Mouse (Mus musculus) hindbrain, postnatal 0 days (tissue): ENCODE data around the gene Gm21988. TPM values are rescaled to one million over a fixed set of nuclear protein-coding genes. Genes with fewer than 3 reads are reported as not detected.
A peak's percentile ranks its signal among the peaks of the same experiment; 100 is the strongest.

Experiments used
- ATAC-seq: fragments of 200-750 bp; cut with Nextera tagmentation; 2 replicates; pipeline ENCODE4 v1.8.0; 2017; ENCODE audit warnings: mild to moderate bottlenecking, moderate TSS enrichment, moderate library complexity
- DNase-seq: peaks from one replicate; pipeline ENCODE4 v3.0.0-alpha.2; 2015; ENCODE audit warnings: low spot score
- H3K27ac ChIP-seq: fragments of 300-500 bp; sonication (generic); 2 replicates; pipeline ENCODE4 v1.5.1; 2014; ENCODE audit warnings: mild to moderate bottlenecking
- H3K27me3 ChIP-seq: fragments of 300-500 bp; sonication (generic); 2 replicates; pipeline ENCODE4 v1.6.1; 2014; ENCODE audit warnings: low read length, mixed read lengths; ENCODE audit not compliant: insufficient read depth
- H3K36me3 ChIP-seq: fragments of 300-500 bp; sonication (generic); 2 replicates; pipeline ENCODE4 v1.6.1; 2014; ENCODE audit warnings: low read length, mixed read lengths; ENCODE audit not compliant: insufficient read depth
- H3K4me1 ChIP-seq: fragments of 300-500 bp; sonication (generic); 2 replicates; pipeline ENCODE4 v1.6.1; 2014; ENCODE audit warnings: antibody characterized with exemption, low read length, mixed read lengths; ENCODE audit not compliant: insufficient read depth
- H3K4me2 ChIP-seq: fragments of 300-500 bp; sonication (generic); 2 replicates; pipeline ENCODE4 v1.6.1; 2014; ENCODE audit warnings: low read depth, mild to moderate bottlenecking, low read length, moderate library complexity, mixed read lengths
- H3K4me3 ChIP-seq: fragments of 300-500 bp; sonication (generic); 2 replicates; pipeline ENCODE4 v1.5.1; 2014; ENCODE audit warnings: low read length
- H3K9ac ChIP-seq: fragments of 300-500 bp; sonication (generic); replicated peaks from 2 replicates; pipeline ENCODE4 v1.6.1; 2014; ENCODE audit warnings: mild to moderate bottlenecking, low read length, moderate library complexity, mixed read lengths
- H3K9me3 ChIP-seq: fragments of 300-500 bp; sonication (generic); 2 replicates; pipeline ENCODE4 v1.6.1; 2016; ENCODE audit warnings: low read length, mixed read lengths
- CTCF ChIP-seq: IDR thresholded peaks from 2 replicates; pipeline ENCODE4 v1.5.1; 2016; ENCODE audit warnings: antibody characterized with exemption, control low read depth, low read depth
- WGBS: fragments of 180-500 bp; shearing (Covaris S2); extraction: QIAGEN DNeasy Blood & Tissue Kit; methylation state at CpG from one replicate; pipeline ENCODE4 v1.1.7; 2014; 5-methylcytosine and 5-hydroxymethylcytosine counted together
- polyA plus RNA-seq: library from polyadenylated mRNA; unstranded; fragments of >200 nt; fragmentation: Nextera tagmentation; extraction: Ambion mirVana; gene quantifications from 2 replicates; pipeline ENCODE4 v1.2.1, GENCODE M21; 2015
- total RNA-seq: library from RNA; depleted of rRNA; stranded (reverse); fragments of >200 nt; gene quantifications from 2 replicates; pipeline ENCODE4 v1.2.3, GENCODE M21; 2014

Gene Gm21988
- total and polyA plus RNA-seq, 2 experiments from 2014 or later, result 2.8 to 14.2 TPM

- no peak for TF ChIP-seq CTCF
- WGBS, result 55% methylated on average over 2 of the region's 2 CpGs
- Histone ChIP-seq H3K27ac (no peak overlapping the region), H3K9ac (no peak overlapping the region), H3K9me3 (no peaks in the 10 kb centered on the region), H3K36me3 (no peaks in the 10 kb centered on the region), H3K27me3 (no peaks in the 10 kb centered on the region), H3K4me3 (no peak overlapping the region), H3K4me2 (no peak overlapping the region), H3K4me1 (no peaks in the 10 kb centered on the region)
- DNase-seq (no peak), ATAC-seq (no peak)
Measured at GRCm38 (mm10) chr11:70206801-70207200, 32.8 kb downstream of the Gm21988 start.

GRCm38 (mm10) chr11:70201691-70202090 is 37.9 kb downstream of the Gm21988 start:
- TF ChIP-seq CTCF, result peak; percentile 97
- ATAC-seq (no peak), DNase-seq (peak; percentile 93)
- H3K4me2 ChIP-seq, result no peak overlapping the region
- H3K4me1 ChIP-seq, result 0 out of 2 replicates have a peak, but pooled peaks cover 2% of the 10 kb centered on the region
- H3K4me3 ChIP-seq, result no peak overlapping the region
- H3K36me3 ChIP-seq, result no peaks in the 10 kb centered on the region
- 39% methylated on average over 5 of the region's 5 CpGs for WGBS
- no peaks in the 10 kb centered on the region for H3K27me3 ChIP-seq
- no peaks in the 10 kb centered on the region for H3K9me3 ChIP-seq
- H3K27ac ChIP-seq, result no peak overlapping the region
- no peak overlapping the region for H3K9ac ChIP-seq

GRCm38 (mm10) chr11:70200036-70200608 is 39.5 kb downstream of the Gm21988 start:
- TF ChIP-seq CTCF, result no peak
- Histone ChIP-seq H3K9me3 (no peaks in the 10 kb centered on the region), H3K4me2 (no peak overlapping the region), H3K27ac (no peak overlapping the region), H3K9ac (no peak overlapping the region), H3K4me3 (no peak overlapping the region), H3K27me3 (no peaks in the 10 kb centered on the region), H3K36me3 (no peaks in the 10 kb centered on the region), H3K4me1 (0 out of 2 replicates have a peak, but pooled peaks cover 2% of the 10 kb centered on the region)
- 77% methylated on average over 5 of the region's 5 CpGs for WGBS
- ATAC-seq, result no peak
- DNase-seq, result no peak

- no peak for TF ChIP-seq CTCF
- 83% methylated on average over 8 of the region's 8 CpGs for WGBS
- Histone ChIP-seq H3K4me3 (no peak overlapping the region), H3K4me2 (no peak overlapping the region), H3K27me3 (no peaks in the 10 kb centered on the region), H3K4me1 (0 out of 2 replicates have a peak, but pooled peaks cover 2% of the 10 kb centered on the region), H3K9ac (no peak overlapping the region), H3K27ac (no peak overlapping the region), H3K36me3 (no peaks in the 10 kb centered on the region), H3K9me3 (no peaks in the 10 kb centered on the region)
- no peak for DNase-seq
- ATAC-seq, result no peak
Measured at GRCm38 (mm10) chr11:70199107-70199506, 40.5 kb downstream of the Gm21988 start.

GRCm38 (mm10) chr11:70198332-70198731 is 41.3 kb downstream of the Gm21988 start:
- Histone ChIP-seq H3K27me3 (no peaks in the 10 kb centered on the region), H3K9me3 (no peaks in the 10 kb centered on the region), H3K4me3 (no peak overlapping the region), H3K9ac (no peak overlapping the region), H3K27ac (no peak overlapping the region), H3K4me2 (no peak overlapping the region), H3K4me1 (0 out of 2 replicates have a peak, but pooled peaks cover 2% of the 10 kb centered on the region), H3K36me3 (no peaks in the 10 kb centered on the region)
- DNase-seq, result no peak
- ATAC-seq, result no peak
- WGBS, result 86% methylated on average over 3 of the region's 3 CpGs
- no peak for TF ChIP-seq CTCF

GRCm38 (mm10) chr11:70193354-70194285 is 46.0 kb downstream of the Gm21988 start:
- H3K4me1 ChIP-seq, result no peaks in the 10 kb centered on the region

More at GRCm38 (mm10) chr11:70193354-70194285, 46.0 kb downstream of the Gm21988 start:
- WGBS, result 58% methylated on average over 11 of the region's 11 CpGs
- TF ChIP-seq CTCF, result no peak
- Histone ChIP-seq H3K4me3 (no peak overlapping the region), H3K36me3 (no peaks in the 10 kb centered on the region), H3K4me2 (no peak overlapping the region), H3K9ac (no peak overlapping the region), H3K9me3 (no peaks in the 10 kb centered on the region), H3K27ac (no peak overlapping the region), H3K27me3 (no peaks in the 10 kb centered on the region)
- DNase-seq (no peak), ATAC-seq (no peak)
